Mouse (Mus musculus) brain, embryonic 14.5 days (tissue): ENCODE results near the gene Qsox2.

Experiments used
- CTCF ChIP-seq: fragments of 200-500 bp; IDR thresholded peaks from 2 replicates; pipeline ENCODE4 v1.5.1; 2012; ENCODE audit warnings: inconsistent platforms, mild to moderate bottlenecking, moderate library complexity, borderline replicate concordance; ENCODE audit not compliant: insufficient read depth, insufficient read length; ENCODE audit errors: extremely low read depth
- POLR2A ChIP-seq: fragments of 200-500 bp; IDR thresholded peaks from 2 replicates; pipeline ENCODE4 v1.6.1; 2012; ENCODE audit warnings: mild to moderate bottlenecking, inconsistent platforms, borderline replicate concordance; ENCODE audit not compliant: poor library complexity, insufficient read depth, insufficient read length, severe bottlenecking; ENCODE audit errors: extremely low read depth

- TF ChIP-seq POLR2A (no peak), CTCF (no peak)
Measured at GRCm38 (mm10) chr2:26264646-26265045, 27.3 kb upstream of the Qsox2 start.
